Mouse (Mus musculus) liver (tissue): ENCODE measurements around the gene Ss18l1.

Experiments
- DNase-seq: peaks from one replicate; pipeline ENCODE4 v3.0.0-alpha.2; 2020; ENCODE audit warnings: mixed read lengths

Ss18l1 gene

GRCm38 (mm10) chr2:180090285-180090684, 48.0 kb downstream of the Ss18l1 start:
- no peak for DNase-seq

- no peak for DNase-seq
These were observed 53.4 kb downstream of the Ss18l1 start for GRCm38 (mm10) chr2:180095711-180096110.

DNA sequence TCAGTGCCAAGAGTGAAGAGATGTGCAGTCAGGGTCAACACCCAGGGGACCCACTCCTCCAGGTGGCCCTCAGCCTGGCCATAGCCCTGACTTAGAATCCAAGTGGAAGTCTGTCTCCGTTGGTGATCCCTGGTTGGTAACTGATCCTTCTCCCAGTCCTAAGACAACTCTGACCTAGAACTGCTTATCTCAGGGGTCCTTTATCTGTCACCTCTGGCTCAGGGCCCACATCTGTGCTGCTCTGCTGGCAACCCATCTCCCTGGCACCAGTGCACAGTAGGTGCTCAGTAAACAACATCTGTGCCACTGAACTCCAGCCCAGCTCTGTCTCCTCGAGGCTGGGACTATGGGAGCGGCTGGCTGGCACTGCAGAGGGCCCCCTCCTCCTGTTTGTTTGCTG, 55.3 kb downstream of the Ss18l1 start:
- no peak for DNase-seq

DNA sequence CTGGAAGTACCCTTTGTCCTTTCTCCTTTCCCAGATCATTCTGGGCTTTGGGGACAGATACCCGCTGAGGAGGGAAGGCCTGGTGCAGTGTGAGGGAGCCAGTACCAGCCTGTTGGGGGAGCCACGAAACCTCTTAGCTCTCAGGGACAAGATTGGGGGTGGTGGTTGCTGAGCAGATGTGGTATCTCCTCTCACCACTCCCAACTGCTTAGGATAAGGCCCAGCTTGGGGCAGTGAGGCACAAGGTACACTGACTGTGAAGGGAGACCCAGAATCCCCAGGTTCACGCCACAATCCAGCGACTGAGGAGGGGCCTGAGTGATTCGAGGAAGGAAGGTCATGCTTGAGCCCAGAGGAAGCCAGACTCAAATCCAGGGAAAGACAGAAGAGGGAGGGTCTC, 55.9 kb downstream of the Ss18l1 start:
- DNase-seq = peak; percentile 27

DNA sequence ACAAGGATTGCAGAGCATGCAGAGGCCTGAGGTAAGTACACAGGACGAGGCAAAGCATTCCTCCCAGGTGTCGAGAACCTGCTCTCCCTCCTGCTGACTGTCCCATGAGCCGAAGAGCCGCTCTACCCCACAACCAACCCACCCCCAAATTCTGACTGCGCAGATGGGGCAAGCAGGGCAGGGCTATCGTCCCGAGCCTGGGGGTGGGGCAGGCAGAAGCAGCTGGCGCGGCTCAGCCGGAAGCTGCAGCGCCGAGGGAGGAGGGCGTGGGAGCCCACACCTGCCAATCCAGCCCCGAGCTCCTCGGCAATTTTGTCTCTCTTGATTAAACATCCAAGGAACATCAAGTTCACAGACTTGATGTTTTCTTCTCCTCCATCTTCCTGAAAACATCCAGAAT, 57.2 kb downstream of the Ss18l1 start:
- DNase-seq = no peak

- DNase-seq = no peak
These were observed 61.1 kb downstream of the Ss18l1 start for GRCm38 (mm10) chr2:180103151-180103977.

GRCm38 (mm10) chr2:180103978-180104658, 61.8 kb downstream of the Ss18l1 start, which contains the start of gene Hrh3:
Gene Hrh3 (minus strand): TSS chr2:180104488.
- DNase-seq = peak; percentile 81

GRCm38 (mm10) chr2:180104659-180105377, 62.5 kb downstream of the Ss18l1 start:
- DNase-seq = no peak

GRCm38 (mm10) chr2:180105441-180106190, 63.3 kb downstream of the Ss18l1 start:
- no peak for DNase-seq

GRCm38 (mm10) chr2:180107081-180107480, 64.8 kb downstream of the Ss18l1 start:
- DNase-seq = no peak

- no peak for DNase-seq
These were observed 66.0 kb downstream of the Ss18l1 start for GRCm38 (mm10) chr2:180108285-180108684.

DNA sequence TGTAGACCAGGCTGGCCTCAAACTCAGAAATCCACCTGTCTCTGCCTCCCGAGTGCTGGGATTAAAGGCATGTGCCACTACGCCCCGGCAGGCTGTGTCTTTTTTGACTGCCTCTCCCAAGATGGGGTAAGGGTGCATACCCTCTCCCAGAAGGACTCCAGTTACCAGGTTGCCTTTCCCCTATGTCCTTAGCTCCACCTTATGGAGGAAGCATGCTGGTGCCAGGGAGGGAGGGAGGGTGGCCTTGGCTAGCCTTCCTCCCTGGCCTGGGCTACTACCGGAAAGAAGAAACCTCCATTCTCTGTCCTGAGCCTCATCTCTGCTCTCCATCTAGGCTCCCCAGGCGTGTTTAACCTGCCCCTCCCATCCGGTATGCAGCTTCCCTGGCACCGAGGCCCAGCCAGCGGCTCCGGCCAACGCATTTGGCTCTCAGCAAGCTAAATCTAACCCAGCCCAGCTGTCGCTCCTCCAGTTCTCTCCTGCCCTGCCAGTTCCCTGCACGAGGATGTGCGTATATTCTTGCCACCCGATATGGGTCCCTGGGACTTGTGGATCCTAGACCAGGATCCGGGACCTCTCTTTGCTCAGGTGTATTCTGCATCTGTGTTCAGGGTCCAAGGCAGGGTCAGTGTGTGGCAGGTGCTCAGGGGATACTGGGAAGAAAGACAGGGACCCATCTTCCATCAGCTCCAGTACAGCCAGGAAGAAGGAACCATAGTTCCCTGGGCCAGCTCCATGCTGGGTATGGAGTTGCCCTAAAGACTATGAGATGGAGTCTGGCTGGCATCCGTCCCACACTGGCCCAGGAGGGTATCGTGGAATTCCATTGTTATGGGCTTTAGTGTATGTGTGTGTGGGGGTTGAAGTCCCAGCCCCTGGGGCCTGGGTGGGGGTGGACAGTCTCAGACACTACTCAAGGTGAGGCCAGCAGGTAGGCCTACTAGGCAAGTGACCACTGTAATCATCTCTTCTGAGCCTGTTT, 71.9 kb downstream of the Ss18l1 start:
- no peak for DNase-seq

GRCm38 (mm10) chr2:180115279-180115678, 73.0 kb downstream of the Ss18l1 start:
- DNase-seq = no peak

- DNase-seq = no peak
These were observed 73.8 kb downstream of the Ss18l1 start for GRCm38 (mm10) chr2:180116081-180116493.

GRCm38 (mm10) chr2:180116741-180117484, 74.6 kb downstream of the Ss18l1 start:
- DNase-seq = no peak

- no peak for DNase-seq
These were observed 75.3 kb downstream of the Ss18l1 start for GRCm38 (mm10) chr2:180117485-180118194.

GRCm38 (mm10) chr2:180118661-180119438, 76.5 kb downstream of the Ss18l1 start, which contains the start of gene Osbpl2:
Gene Osbpl2 (plus strand): TSS chr2:180119306.
- DNase-seq = peak; percentile 98
